In the genomic region with DNA sequence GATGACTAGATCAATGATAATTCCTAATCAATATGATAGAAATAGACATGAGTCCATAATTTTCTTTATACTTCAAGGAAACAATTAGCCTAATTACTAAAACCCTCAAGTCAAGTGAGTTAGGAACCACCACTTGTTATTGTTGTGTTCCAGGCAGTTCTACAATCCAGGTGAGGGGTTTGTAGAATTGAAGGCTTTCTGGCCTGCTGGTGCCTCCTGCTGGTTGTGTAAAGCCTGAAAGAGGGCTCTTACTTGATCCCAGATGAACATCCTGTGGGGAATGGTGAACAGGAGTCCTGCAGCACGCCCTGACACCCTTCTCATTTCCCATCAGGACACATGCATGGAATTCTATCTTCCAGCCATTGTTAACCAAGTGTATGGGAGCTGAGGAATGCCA, we compare ENCODE assay signal across 1 mouse cellular context.
A peak's percentile ranks its signal among the peaks of the same experiment; 100 is the strongest.
TF ChIP-seq lines count a peak whose summit lies in the region.

No protein-coding gene starts in this region.

TF ChIP-seq in CH12.LX, 34 proteins besides CTCF, POLR2A, EP300 and RAD21 (continued from another document):
- TF ChIP-seq ELF1 (IDR thresholded peaks at IDR 0.05; ENCODE audit: low read depth, low read length) (no peak), ZC3H11A (IDR thresholded peaks at IDR 0.05; ENCODE audit: low read depth, low read length) (peak; percentile 89), SMC3 (IDR thresholded peaks at IDR 0.05; ENCODE audit: low read depth, low read length) (peak; percentile 98)
TF ChIP-seq in CH12.LX: peak in this region for 6.
